Mouse (Mus musculus) adrenal gland, postnatal 4 days (tissue): ENCODE measurements at regions not wholly inside any gene's neighbourhood (a gene's known extent, or its start where the extent isn't known, plus 50 kb on each side); places are given as distances from the start of the nearest gene placed in this dataset.
A peak's percentile ranks its signal among the peaks of the same experiment; 100 is the strongest.

Source experiments
- DNase-seq, 2 experiments: peaks; one replicate each; pipeline ENCODE4 v3.0.0; 2021 to 2022; ENCODE audit warnings: low spot score in 2 of 2, mixed read lengths in 2 of 2

DNA sequence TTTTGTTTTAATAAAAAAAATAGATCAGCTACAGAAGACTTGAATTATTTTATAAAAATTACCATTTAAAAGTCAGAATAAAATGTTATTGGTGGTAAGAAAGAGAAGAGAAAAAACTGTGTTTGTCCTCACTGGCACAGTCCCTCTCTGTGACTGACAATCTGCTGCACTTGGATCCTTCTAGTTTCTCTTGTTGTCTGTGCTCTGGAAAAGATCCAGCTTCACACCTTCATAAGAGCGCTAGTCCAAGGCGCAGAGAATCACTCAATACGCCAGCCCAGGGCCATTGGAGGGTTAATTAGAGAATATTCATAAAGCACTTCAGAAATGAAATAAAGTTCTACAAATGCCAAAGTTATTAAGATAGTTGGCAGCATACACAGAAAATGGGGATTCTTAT, 153.8 kb downstream of the Lmbrd1 start:
- no peak for DNase-seq

DNA sequence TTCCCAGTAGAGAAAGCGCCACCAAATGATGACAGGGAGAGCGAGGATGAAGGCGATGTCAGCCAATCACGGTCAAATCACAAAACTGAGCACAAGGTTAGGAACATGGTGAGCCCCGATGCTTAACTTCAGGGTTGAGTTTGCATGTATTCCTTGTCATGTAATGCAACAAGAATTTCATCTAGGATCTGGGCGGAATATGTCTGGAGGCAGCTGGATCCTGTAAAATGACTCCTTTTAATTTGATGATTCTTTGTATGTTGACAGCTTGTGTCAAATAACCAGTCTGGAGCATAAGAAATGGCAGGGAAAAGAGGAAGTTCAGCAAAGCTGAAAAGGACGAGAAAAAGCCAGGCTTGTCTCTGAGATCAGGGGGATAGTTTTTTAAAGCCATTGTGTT, 188.4 kb downstream of the Lmbrd1 start:
- DNase-seq = no peak

DNA sequence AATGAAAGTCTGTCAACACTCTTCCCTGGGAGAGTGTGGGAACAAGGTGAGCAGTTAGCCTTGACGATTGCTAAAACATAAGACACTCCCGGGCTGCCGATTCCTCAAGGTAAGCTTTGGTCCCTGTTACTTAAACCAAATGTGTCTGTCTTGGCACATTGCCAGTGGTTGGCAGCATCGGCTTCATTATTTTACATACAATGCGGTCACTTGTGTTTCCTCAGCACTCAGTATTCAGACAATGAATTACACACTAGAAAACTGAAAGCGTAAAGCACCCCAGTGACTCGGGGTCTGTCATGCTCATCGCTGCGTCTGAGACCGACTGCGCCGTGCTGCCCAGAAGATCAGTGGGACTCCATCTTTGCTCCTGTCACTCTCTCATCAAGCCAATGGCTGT, 191.3 kb downstream of the Lmbrd1 start:
- no peak for DNase-seq

GRCm38 (mm10) chr1:24870685-24871417, 192.4 kb downstream of the Lmbrd1 start:
- no peak for DNase-seq

DNA sequence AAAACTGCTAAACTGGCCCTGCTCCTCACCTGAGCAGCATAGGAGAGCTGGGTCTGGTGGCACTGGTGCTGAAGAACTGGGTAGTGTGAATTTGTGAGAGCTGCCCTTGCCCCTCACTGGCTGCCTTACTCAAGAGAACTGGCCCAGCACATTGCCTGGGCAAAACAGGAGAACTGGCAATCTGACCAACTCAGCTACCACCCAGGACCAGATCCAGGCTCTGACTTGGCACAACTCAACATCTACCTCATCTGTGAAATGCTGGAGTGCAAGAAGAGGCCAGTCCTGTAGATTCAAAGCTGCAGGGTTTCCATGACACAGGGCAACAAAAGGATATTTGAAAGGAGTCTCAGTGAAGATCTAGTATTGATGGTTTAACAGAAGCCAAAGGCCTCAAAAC, 198.6 kb downstream of the Lmbrd1 start:
- no peak for DNase-seq

DNA sequence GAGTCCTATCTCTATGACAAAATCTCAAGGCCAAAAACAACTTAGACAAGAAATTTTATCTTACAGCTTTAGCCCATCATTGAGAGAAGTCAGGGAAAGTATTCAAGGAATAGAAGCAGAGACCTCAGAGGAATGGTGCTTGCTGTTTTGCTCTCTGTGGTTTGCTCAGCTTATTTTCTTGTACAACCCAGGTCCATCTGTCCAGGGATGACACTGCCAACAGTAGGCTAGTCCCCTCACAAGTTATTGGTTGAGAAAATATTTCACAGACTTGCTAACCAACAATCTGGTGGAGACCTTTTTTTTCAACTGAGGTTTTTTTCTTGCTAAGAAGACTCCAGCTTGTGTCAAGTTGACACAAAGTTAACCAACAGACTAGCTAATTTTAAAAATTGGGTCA, 205.2 kb downstream of the Lmbrd1 start:
- DNase-seq = no peak

GRCm38 (mm10) chr1:24901278-24901677, 222.8 kb downstream of the Lmbrd1 start:
- DNase-seq = peak in 1 of 2 experiments; percentile 15

- no peak for DNase-seq
Measured at GRCm38 (mm10) chr1:24938303-24939263, 260.2 kb downstream of the Lmbrd1 start.

DNA sequence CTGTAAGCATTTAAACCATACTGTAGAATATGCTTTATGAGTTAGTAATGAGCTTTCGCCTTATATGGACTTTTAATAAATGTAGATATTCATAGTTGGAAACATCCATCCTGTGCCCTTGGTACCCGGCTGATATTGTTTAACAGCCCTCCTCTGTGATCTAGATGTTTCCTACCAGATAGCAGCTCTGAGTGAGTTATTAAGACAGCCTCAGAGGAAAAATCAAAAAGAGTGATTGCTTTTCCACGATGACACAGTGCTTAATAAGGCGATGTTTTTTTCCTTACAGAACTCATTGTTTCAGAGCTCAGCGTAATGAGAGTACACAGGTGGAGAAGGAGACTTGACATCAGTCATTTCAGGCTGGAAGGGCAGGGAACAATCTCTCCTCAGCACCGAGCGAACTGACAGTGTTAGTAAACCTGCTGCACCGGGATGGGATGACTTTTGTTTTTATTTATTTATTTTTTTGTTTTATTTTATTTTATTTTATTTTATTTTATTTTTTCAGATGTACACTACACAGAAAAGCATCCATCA, 264.4 kb downstream of the Lmbrd1 start:
- no peak for DNase-seq

- DNase-seq = no peak
Measured at GRCm38 (mm10) chr1:24943451-24943850, 265.0 kb downstream of the Lmbrd1 start.

DNA sequence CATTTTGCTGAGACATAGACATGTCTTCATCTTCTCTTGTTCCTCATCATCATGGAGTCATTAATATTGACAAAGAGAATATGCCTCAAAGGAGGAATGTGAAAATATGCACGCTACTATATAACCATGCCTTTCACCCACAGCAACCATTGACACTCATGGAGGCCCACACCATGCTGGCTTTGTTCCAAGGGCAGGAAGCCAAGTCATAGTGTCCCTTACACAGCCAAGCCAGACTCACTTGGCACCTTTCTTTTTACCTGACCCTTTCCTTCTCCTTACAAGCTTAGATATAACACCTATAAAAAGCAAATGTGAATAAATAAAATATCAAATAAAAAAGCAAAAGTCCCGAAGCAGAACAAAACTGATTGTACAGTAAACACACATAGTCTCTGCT, 294.3 kb downstream of the Lmbrd1 start:
- no peak for DNase-seq

DNA sequence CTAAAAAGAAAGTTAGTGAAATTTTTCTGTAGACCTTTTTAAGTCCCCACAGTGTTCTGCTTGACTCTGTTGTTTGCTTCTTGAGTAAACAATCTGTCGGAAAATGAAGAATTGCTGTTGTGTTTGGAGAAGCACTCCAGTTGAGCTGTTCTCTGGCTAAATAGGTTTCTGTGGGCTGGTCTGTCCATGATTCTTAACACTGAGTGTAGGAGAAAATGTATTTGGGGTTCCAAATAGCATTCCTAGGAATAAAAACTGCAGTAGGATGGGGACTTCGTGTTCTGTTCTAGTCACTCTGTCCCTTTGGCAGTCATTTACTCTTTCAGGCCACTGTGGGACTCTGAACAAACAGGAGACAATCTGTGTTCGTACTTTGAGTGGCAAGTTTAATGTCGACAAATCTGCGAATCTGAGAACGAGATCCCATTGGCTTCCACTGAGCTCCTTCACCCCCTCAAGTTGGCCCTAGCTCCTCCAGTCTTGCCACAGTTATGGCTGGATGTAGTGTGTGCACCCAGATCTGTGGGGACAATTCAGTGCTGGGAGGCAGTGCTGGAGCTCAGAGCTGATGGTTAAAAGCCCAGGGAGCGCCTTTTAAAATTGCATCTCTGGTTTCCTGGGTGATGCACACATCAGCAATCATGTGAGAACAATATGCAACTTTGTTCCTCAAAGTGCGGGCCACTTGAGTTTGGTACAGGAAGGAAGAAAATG, 330.2 kb downstream of the Lmbrd1 start:
- no peak for DNase-seq

DNA sequence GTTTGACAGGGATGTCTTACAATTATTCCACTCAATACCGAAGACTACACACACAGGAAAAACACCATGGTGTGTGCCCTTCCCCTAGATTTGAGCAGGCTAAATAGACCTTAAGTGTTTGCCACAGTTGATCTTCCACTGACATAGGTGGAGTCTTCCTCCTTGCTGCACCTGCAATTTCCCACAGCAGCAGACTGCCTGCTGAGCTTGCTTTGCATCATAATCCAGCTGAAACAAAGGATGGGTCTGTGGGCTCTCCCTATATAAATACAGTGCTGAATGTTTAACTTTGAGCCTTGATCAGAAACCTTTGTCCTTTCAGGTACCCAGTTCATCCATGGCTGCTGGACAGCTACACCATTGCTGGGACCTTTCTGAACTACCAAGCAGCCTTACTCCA, 334.3 kb downstream of the Lmbrd1 start:
- DNase-seq = no peak
